Mouse (Mus musculus): ENCODE measurements around the gene Kl. TPM values are rescaled to one million over a fixed set of nuclear protein-coding genes. Genes with fewer than 3 reads are reported as not detected.

Gene Kl
- polyA plus RNA-seq, 1 experiment from 2014 or later: 0.08 TPM

DNA sequence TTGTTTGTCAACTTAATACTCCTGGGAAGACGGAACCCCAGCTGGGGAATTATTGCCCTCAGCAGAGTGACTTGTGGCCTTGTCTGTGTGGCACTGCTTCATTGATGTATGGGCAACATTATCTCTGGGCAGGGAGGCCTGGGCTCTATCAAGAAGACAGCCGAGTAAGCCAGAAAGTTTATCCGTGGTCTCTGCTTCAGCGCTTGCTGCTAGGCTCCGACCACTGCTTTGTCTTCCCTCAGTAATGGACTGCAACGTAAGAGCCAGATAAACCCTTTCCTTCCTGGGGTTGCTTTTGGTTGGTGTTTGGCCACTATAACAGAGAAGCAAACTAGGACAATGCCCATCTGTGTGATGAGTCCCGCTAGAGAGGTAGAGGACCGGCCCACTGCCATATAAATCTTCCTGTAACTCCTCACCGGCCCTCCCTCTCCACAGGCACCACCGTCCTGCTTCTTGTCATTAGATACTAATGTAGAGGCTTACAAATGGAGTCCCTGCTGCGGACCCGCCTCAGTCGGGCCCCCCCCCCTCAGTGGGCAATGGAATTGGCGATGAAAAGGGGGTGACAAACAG is 25.1 kb downstream of the Kl start:
- Histone ChIP-seq H3K4me3 (ENCODE audit: low read depth, low read length) (no peak overlapping the region), H3K9ac (ENCODE audit: low read depth, low read length) (no peak overlapping the region), H3K36me3 (ENCODE audit: control insufficient read depth, insufficient read depth) (no peaks in the 10 kb centered on the region), H3K9me3 (replicated peaks; ENCODE audit: control insufficient read depth, low read length) (no peaks in the 10 kb centered on the region), H3K4me2 (ENCODE audit: low read depth, low read length) (no peak overlapping the region), H3K27me3 (ENCODE audit: control insufficient read depth, insufficient read depth, low read depth, low read length) (no peaks in the 10 kb centered on the region), H3K4me1 (ENCODE audit: control insufficient read depth, low read depth, low read length) (no peaks in the 10 kb centered on the region), H3K27ac (ENCODE audit: low read length) (no peak overlapping the region)
- 65% methylated on average over 14 of the region's 14 CpGs for WGBS (ENCODE audit: insufficient replicate concordance)
- no peak for ATAC-seq (ENCODE audit: low read depth)

DNA sequence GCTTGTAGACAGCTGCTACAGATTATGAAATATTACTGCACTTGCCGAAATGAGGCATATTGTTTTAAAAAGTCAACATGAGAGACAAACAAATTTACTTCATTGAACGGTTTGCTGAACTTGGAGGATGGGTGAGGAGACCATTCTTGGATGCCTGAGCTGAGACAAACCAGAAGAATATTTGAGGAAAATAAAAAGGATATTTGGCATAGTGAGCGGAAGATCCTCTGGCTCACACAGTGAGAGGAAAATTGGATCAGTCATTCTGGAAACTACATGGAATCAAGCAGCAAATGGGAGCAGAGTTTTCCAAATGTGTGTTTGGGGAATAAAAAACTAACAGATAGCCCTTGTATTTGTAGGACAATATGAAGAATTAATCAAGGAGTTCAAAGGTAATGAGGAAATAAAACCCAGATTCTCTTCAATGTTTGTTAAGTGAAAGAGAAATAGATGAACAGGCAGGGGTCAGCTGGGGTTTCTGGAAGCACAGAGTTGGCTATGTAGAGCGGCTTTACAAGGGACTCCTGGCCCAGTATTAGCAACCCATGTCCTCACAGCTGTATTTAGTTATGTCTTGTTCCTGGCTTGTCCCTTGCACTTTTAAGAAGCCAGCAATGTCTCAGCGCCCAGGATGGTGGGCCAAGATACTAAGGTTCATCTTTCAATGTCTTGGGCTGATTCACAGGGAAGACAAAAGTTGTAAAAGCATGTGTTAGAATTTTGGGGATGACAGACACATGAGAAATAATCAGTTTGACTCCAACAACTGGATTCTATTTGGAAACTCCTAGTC is 27.1 kb downstream of the Kl start:
- 60% methylated on average over 5 of the region's 5 CpGs for WGBS (ENCODE audit: insufficient replicate concordance)
- ATAC-seq (ENCODE audit: low read depth): no peak
- H3K4me3 ChIP-seq (ENCODE audit: low read depth, low read length): no peak overlapping the region
- no peak overlapping the region for H3K4me2 ChIP-seq (ENCODE audit: low read depth, low read length)
- H3K27ac ChIP-seq (ENCODE audit: low read length): no peak overlapping the region
- H3K9me3 ChIP-seq (replicated peaks; ENCODE audit: control insufficient read depth, low read length): no peaks in the 10 kb centered on the region
- no peaks in the 10 kb centered on the region for H3K27me3 ChIP-seq (ENCODE audit: control insufficient read depth, insufficient read depth, low read depth, low read length)
- no peaks in the 10 kb centered on the region for H3K36me3 ChIP-seq (ENCODE audit: control insufficient read depth, insufficient read depth)
- H3K9ac ChIP-seq (ENCODE audit: low read depth, low read length): no peak overlapping the region
- H3K4me1 ChIP-seq (ENCODE audit: control insufficient read depth, low read depth, low read length): no peaks in the 10 kb centered on the region

DNA sequence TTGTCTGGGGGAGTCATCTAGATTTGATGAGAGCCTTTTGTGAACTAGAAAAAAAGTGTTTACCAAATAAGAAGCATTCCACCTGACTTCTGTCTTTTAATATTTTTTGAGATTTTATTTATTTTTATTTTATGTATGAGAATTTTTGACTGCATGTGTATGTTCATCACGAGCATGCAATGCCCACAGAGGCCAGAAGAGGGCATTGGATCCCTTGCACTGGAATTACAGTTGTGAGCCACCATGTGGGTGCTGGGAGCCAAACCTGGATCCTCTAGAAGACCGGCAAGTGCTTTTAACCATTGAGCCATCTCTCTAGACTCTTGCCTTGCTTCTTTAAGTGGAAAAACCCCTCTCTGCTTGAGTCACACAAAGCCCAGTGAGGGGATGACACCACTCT is 29.7 kb downstream of the Kl start:
- ATAC-seq (ENCODE audit: low read depth): no peak
- Histone ChIP-seq H3K4me3 (ENCODE audit: low read depth, low read length) (no peak overlapping the region), H3K27me3 (ENCODE audit: control insufficient read depth, insufficient read depth, low read depth, low read length) (no peaks in the 10 kb centered on the region), H3K27ac (ENCODE audit: low read length) (no peak overlapping the region), H3K9ac (ENCODE audit: low read depth, low read length) (no peak overlapping the region), H3K4me1 (ENCODE audit: control insufficient read depth, low read depth, low read length) (no peaks in the 10 kb centered on the region), H3K4me2 (ENCODE audit: low read depth, low read length) (no peak overlapping the region), H3K36me3 (ENCODE audit: control insufficient read depth, insufficient read depth) (no peaks in the 10 kb centered on the region), H3K9me3 (replicated peaks; ENCODE audit: control insufficient read depth, low read length) (no peaks in the 10 kb centered on the region)
- WGBS (ENCODE audit: insufficient replicate concordance): 62% methylated on average over 2 of the region's 2 CpGs

DNA sequence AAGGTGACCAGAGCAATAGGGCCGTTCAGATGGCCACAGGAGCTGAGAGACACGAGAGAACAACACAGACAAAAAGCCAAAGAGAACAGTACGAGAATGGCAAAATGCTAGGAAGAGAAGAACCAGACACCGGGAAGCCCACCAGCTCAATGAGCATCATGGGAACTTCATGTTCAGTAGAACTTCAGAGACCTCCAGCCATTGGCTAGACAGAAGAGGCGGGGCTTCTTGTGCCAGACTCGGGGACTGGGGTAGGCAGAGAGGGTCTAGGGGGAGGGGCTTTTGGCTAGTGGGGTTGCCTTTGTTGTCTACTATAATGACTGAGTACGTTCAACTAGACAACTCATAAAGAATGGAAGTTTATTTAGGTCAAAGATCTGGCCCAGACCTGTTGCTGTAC is 41.7 kb downstream of the Kl start:
- no peak for ATAC-seq (ENCODE audit: low read depth)
- Histone ChIP-seq H3K27ac (ENCODE audit: low read length) (no peak overlapping the region), H3K27me3 (ENCODE audit: control insufficient read depth, insufficient read depth, low read depth, low read length) (no peaks in the 10 kb centered on the region), H3K9me3 (replicated peaks; ENCODE audit: control insufficient read depth, low read length) (no peaks in the 10 kb centered on the region), H3K36me3 (ENCODE audit: control insufficient read depth, insufficient read depth) (no peaks in the 10 kb centered on the region), H3K4me3 (ENCODE audit: low read depth, low read length) (no peak overlapping the region), H3K9ac (ENCODE audit: low read depth, low read length) (no peak overlapping the region), H3K4me2 (ENCODE audit: low read depth, low read length) (no peak overlapping the region), H3K4me1 (ENCODE audit: control insufficient read depth, low read depth, low read length) (no peaks in the 10 kb centered on the region)
- 68% methylated on average over 7 of the region's 7 CpGs for WGBS (ENCODE audit: insufficient replicate concordance)

DNA sequence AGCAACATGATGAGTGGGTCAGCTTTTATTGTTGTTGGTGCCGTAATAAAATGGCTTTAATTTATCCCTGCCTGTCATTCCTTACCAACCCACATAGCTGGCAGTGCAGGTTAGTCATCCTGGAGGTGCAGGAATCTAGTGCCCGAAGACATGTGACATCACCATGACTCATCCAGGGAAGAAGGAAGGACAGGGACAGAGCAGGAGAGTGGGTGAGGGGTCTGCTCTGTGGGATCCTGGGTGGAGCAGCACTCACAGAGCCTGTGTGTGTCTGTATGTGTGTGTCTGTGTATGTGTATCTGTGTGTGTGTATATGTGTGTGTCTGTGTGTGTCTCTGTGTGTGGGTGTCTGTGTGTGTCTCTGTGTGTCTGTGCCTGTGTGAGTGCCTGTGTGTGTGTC is 44.2 kb downstream of the Kl start:
- Histone ChIP-seq H3K36me3 (ENCODE audit: control insufficient read depth, insufficient read depth) (no peaks in the 10 kb centered on the region), H3K9me3 (replicated peaks; ENCODE audit: control insufficient read depth, low read length) (no peaks in the 10 kb centered on the region), H3K27ac (ENCODE audit: low read length) (no peak overlapping the region), H3K27me3 (ENCODE audit: control insufficient read depth, insufficient read depth, low read depth, low read length) (no peaks in the 10 kb centered on the region), H3K4me2 (ENCODE audit: low read depth, low read length) (no peak overlapping the region), H3K9ac (ENCODE audit: low read depth, low read length) (no peak overlapping the region), H3K4me3 (ENCODE audit: low read depth, low read length) (no peak overlapping the region), H3K4me1 (ENCODE audit: control insufficient read depth, low read depth, low read length) (no peaks in the 10 kb centered on the region)
- 60% methylated on average over 2 of the region's 2 CpGs for WGBS (ENCODE audit: insufficient replicate concordance)
- ATAC-seq (ENCODE audit: low read depth): no peak

DNA sequence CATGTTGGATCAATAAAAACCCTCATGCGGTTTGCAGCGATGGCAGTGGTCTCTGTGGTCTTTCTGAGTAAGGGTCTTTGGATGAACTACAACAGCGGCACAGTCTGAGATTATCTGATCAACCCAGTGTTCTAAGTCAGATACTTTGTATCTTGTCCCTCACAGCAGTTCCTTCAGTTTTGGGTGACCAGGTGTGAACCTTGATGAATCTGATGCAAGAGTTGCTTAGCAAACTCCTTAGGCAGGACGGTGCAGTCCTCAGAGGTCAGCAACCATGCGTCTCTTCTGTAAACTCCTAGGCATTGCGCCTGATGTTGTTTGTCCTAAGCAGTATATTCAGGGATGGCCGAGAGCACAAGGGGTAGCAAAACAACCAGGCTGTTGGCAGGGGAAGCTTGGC is 48.7 kb downstream of the Kl start:
- H3K36me3 ChIP-seq (ENCODE audit: control insufficient read depth, insufficient read depth): no peaks in the 10 kb centered on the region
- H3K9me3 ChIP-seq (replicated peaks; ENCODE audit: control insufficient read depth, low read length): no peaks in the 10 kb centered on the region
- H3K4me2 ChIP-seq (ENCODE audit: low read depth, low read length): no peak overlapping the region
- H3K4me1 ChIP-seq (ENCODE audit: control insufficient read depth, low read depth, low read length): no peaks in the 10 kb centered on the region
- no peak overlapping the region for H3K4me3 ChIP-seq (ENCODE audit: low read depth, low read length)
- WGBS (ENCODE audit: insufficient replicate concordance): 58% methylated on average over 7 of the region's 7 CpGs
- no peak overlapping the region for H3K27ac ChIP-seq (ENCODE audit: low read length)
- no peak for ATAC-seq (ENCODE audit: low read depth)
- H3K27me3 ChIP-seq (ENCODE audit: control insufficient read depth, insufficient read depth, low read depth, low read length): no peaks in the 10 kb centered on the region
- no peak overlapping the region for H3K9ac ChIP-seq (ENCODE audit: low read depth, low read length)

DNA sequence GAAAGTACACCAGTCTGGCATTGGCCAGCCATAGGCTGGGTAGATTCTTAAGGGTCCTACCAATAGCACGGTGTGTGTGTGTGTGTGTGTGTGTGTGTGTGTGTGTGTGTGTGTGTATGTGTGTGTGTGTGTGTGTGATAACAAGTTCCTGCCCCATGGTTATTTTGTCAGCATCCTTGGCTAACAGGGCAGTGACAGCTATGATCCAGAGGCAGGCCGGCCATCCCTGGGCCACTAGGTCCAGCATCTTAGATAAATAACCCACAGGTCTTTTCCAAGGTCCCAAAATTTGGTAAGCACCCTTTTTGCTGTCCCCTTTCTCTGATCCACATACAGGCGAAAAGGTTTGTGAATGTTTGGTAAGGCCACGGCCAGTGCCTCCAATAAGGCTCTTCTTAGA is 49.6 kb downstream of the Kl start:
- H3K27ac ChIP-seq (ENCODE audit: low read length): no peak overlapping the region

DNA sequence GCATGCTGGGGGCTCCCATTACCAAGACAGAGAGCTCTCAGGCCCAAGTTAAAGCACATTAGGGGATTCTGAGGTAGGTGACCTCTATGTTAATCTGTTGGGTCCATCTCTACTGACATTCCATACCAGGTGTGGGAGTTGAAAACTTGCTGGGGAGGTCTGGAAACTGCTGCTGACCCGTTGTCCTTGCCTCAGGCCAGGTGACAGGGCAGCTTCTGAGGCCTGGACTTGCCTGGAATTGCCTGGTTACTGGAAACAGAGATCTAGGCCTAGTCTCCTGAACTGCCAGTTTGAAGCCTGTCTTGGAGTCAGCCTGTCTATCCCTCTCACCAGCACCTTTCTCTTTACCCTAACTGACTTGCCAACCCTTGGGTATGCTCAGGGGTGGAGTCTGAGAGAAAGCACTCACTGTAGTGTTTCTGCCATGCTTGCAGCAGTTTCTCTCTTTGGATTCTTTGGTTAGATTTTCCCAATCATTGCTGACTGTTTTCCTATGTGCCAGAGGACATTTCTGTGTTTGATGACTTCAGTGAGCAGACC is 51.9 kb downstream of the Kl start:
- Histone ChIP-seq H3K9ac (ENCODE audit: low read depth, low read length) (no peak overlapping the region), H3K4me2 (ENCODE audit: low read depth, low read length) (no peak overlapping the region), H3K4me1 (ENCODE audit: control insufficient read depth, low read depth, low read length) (no peaks in the 10 kb centered on the region), H3K27ac (ENCODE audit: low read length) (no peak overlapping the region), H3K9me3 (replicated peaks; ENCODE audit: control insufficient read depth, low read length) (no peaks in the 10 kb centered on the region), H3K27me3 (ENCODE audit: control insufficient read depth, insufficient read depth, low read depth, low read length) (no peaks in the 10 kb centered on the region), H3K4me3 (ENCODE audit: low read depth, low read length) (no peak overlapping the region), H3K36me3 (ENCODE audit: control insufficient read depth, insufficient read depth) (no peaks in the 10 kb centered on the region)
- no peak for ATAC-seq (ENCODE audit: low read depth)
- WGBS (ENCODE audit: insufficient replicate concordance): 64% methylated on average over 1 of the region's 1 CpGs

More for the DNA sequence above, 49.6 kb downstream of the Kl start:
- Histone ChIP-seq H3K36me3 (ENCODE audit: control insufficient read depth, insufficient read depth) (no peaks in the 10 kb centered on the region), H3K9ac (ENCODE audit: low read depth, low read length) (no peak overlapping the region), H3K27me3 (ENCODE audit: control insufficient read depth, insufficient read depth, low read depth, low read length) (no peaks in the 10 kb centered on the region), H3K4me1 (ENCODE audit: control insufficient read depth, low read depth, low read length) (no peaks in the 10 kb centered on the region), H3K4me3 (ENCODE audit: low read depth, low read length) (no peak overlapping the region), H3K9me3 (replicated peaks; ENCODE audit: control insufficient read depth, low read length) (no peaks in the 10 kb centered on the region), H3K4me2 (ENCODE audit: low read depth, low read length) (no peak overlapping the region)
- ATAC-seq (ENCODE audit: low read depth): no peak
- 69% methylated on average over 4 of the region's 4 CpGs for WGBS (ENCODE audit: insufficient replicate concordance)

DNA sequence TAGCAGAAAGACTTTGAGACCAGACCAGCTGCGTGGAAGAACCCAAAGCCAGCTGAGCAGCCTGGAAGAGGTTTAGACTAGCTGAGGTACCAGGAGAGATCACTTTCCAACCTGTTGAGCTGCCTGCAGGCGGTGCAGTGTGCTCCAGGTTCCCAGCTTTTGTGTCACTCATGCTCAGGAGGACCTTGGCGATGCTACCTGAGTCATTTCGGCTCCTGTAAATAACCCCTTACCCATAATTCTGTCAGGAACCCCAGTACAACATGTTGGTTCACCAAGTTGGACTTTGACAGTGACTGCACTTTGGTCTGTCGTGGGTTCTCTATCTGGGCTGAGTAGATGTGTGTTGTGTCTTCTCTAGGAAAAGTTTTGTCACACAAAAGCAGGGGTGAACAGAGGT is 66.0 kb downstream of the Kl start:
- Histone ChIP-seq H3K9ac (ENCODE audit: low read depth, low read length) (no peak overlapping the region), H3K4me3 (ENCODE audit: low read depth, low read length) (no peak overlapping the region), H3K27me3 (ENCODE audit: control insufficient read depth, insufficient read depth, low read depth, low read length) (no peaks in the 10 kb centered on the region), H3K4me2 (ENCODE audit: low read depth, low read length) (no peak overlapping the region), H3K36me3 (ENCODE audit: control insufficient read depth, insufficient read depth) (no peaks in the 10 kb centered on the region), H3K27ac (ENCODE audit: low read length) (no peak overlapping the region), H3K4me1 (ENCODE audit: control insufficient read depth, low read depth, low read length) (no peaks in the 10 kb centered on the region), H3K9me3 (replicated peaks; ENCODE audit: control insufficient read depth, low read length) (no peaks in the 10 kb centered on the region)
- ATAC-seq (ENCODE audit: low read depth): no peak
- 42% methylated on average over 5 of the region's 5 CpGs for WGBS (ENCODE audit: insufficient replicate concordance)

All from liver, embryonic 16.5 days (tissue).